Mouse (Mus musculus): ENCODE results near the gene Atg2a. TPM values are rescaled to one million over a fixed set of nuclear protein-coding genes. Genes with fewer than 3 reads are reported as not detected.

Gene Atg2a
- total and polyA plus RNA-seq, 2 experiments from 2014 or later: 5.6 to 24.5 TPM

- 40% methylated on average over 2 of the region's 2 CpGs for WGBS
- no peaks in the 10 kb centered on the region for H3K9me3 ChIP-seq (replicated peaks; ENCODE audit: control insufficient read depth, low read length)
- H3K4me3 ChIP-seq (ENCODE audit: low read depth, low read length): no peak within 1 kb of the TSS
- no peak within 1 kb of the TSS for H3K4me2 ChIP-seq (ENCODE audit: low read depth, low read length)
- no peak within 1 kb of the TSS for H3K27ac ChIP-seq (ENCODE audit: low read depth)
- DNase-seq (ENCODE audit: low spot score) (no peak), ATAC-seq (ENCODE audit: insufficient read depth, low read depth) (no peak)
- no peak for TF ChIP-seq EP300 (IDR thresholded peaks at IDR 0.05; ENCODE audit: low read depth)
- no peak for TF ChIP-seq CTCF (IDR thresholded peaks at IDR 0.05; ENCODE audit: low read depth)
- H3K36me3 ChIP-seq (replicated peaks; ENCODE audit: control insufficient read depth, insufficient read depth, low read length): peaks cover 35% of the 10 kb centered on the region
- H3K4me1 ChIP-seq (ENCODE audit: control insufficient read depth, insufficient read depth): no peaks in the 10 kb centered on the region
- H3K9ac ChIP-seq (replicated peaks; ENCODE audit: low read depth, low read length): no peak within 1 kb of the TSS
- H3K27me3 ChIP-seq (ENCODE audit: control insufficient read depth, insufficient read depth, low read length): no peaks in the 10 kb centered on the region
These were observed 15.3 kb upstream of the Atg2a start, which contains the start of gene Gpha2 for GRCm38 (mm10) chr19:6226135-6226534. Gene Gpha2, plus strand, starts transcription at chr19:6226380.

- Histone ChIP-seq H3K27me3 (ENCODE audit: control insufficient read depth, insufficient read depth, low read length) (no peaks in the 10 kb centered on the region), H3K4me3 (ENCODE audit: low read depth, low read length) (no peak overlapping the region), H3K9ac (replicated peaks; ENCODE audit: low read depth, low read length) (no peak overlapping the region), H3K9me3 (replicated peaks; ENCODE audit: control insufficient read depth, low read length) (no peaks in the 10 kb centered on the region), H3K4me1 (ENCODE audit: control insufficient read depth, insufficient read depth) (no peaks in the 10 kb centered on the region), H3K27ac (ENCODE audit: low read depth) (no peak overlapping the region), H3K4me2 (ENCODE audit: low read depth, low read length) (no peak overlapping the region), H3K36me3 (replicated peaks; ENCODE audit: control insufficient read depth, insufficient read depth, low read length) (peaks cover 42% of the 10 kb centered on the region)
- ATAC-seq (ENCODE audit: insufficient read depth, low read depth) (no peak), DNase-seq (ENCODE audit: low spot score) (no peak)
- 88% methylated on average over 14 of the region's 14 CpGs for WGBS
- no peak for TF ChIP-seq CTCF (IDR thresholded peaks at IDR 0.05; ENCODE audit: low read depth)
- TF ChIP-seq EP300 (IDR thresholded peaks at IDR 0.05; ENCODE audit: low read depth): no peak
These were observed 14.7 kb upstream of the Atg2a start for GRCm38 (mm10) chr19:6226763-6227162.

- no peak overlapping the region for H3K27ac ChIP-seq (ENCODE audit: low read depth)
- peaks cover 53% of the 10 kb centered on the region for H3K36me3 ChIP-seq (replicated peaks; ENCODE audit: control insufficient read depth, insufficient read depth, low read length)
- no peaks in the 10 kb centered on the region for H3K27me3 ChIP-seq (ENCODE audit: control insufficient read depth, insufficient read depth, low read length)
- H3K4me1 ChIP-seq (ENCODE audit: control insufficient read depth, insufficient read depth): no peaks in the 10 kb centered on the region
- H3K9me3 ChIP-seq (replicated peaks; ENCODE audit: control insufficient read depth, low read length): no peaks in the 10 kb centered on the region
- H3K9ac ChIP-seq (replicated peaks; ENCODE audit: low read depth, low read length): no peak overlapping the region
- WGBS: 98% methylated on average over 4 of the region's 4 CpGs
- DNase-seq (ENCODE audit: low spot score) (no peak), ATAC-seq (ENCODE audit: insufficient read depth, low read depth) (no peak)
- TF ChIP-seq CTCF (IDR thresholded peaks at IDR 0.05; ENCODE audit: low read depth) (no peak), EP300 (IDR thresholded peaks at IDR 0.05; ENCODE audit: low read depth) (no peak)
- H3K4me2 ChIP-seq (ENCODE audit: low read depth, low read length): no peak overlapping the region
- no peak overlapping the region for H3K4me3 ChIP-seq (ENCODE audit: low read depth, low read length)
These were observed 13.6 kb upstream of the Atg2a start for GRCm38 (mm10) chr19:6227864-6228263.

- TF ChIP-seq CTCF (IDR thresholded peaks at IDR 0.05; ENCODE audit: low read depth): no peak
- no peak for TF ChIP-seq EP300 (IDR thresholded peaks at IDR 0.05; ENCODE audit: low read depth)
These were observed 11.1 kb upstream of the Atg2a start for GRCm38 (mm10) chr19:6230411-6230810.

GRCm38 (mm10) chr19:6231036-6231435, 10.4 kb upstream of the Atg2a start:
- no peak for TF ChIP-seq CTCF (IDR thresholded peaks at IDR 0.05; ENCODE audit: low read depth)
- TF ChIP-seq EP300 (IDR thresholded peaks at IDR 0.05; ENCODE audit: low read depth): no peak
- no peak for DNase-seq (ENCODE audit: low spot score)
- no peak overlapping the region for H3K4me3 ChIP-seq (ENCODE audit: low read depth, low read length)
- no peak for ATAC-seq (ENCODE audit: insufficient read depth, low read depth)
- 92% methylated on average over 2 of the region's 2 CpGs for WGBS
- no peaks in the 10 kb centered on the region for H3K27me3 ChIP-seq (ENCODE audit: control insufficient read depth, insufficient read depth, low read length)
- H3K9ac ChIP-seq (replicated peaks; ENCODE audit: low read depth, low read length): no peak overlapping the region
- H3K36me3 ChIP-seq (replicated peaks; ENCODE audit: control insufficient read depth, insufficient read depth, low read length): peaks cover 62% of the 10 kb centered on the region
- H3K27ac ChIP-seq (ENCODE audit: low read depth): no peak overlapping the region
- no peaks in the 10 kb centered on the region for H3K9me3 ChIP-seq (replicated peaks; ENCODE audit: control insufficient read depth, low read length)
- H3K4me1 ChIP-seq (ENCODE audit: control insufficient read depth, insufficient read depth): peaks cover 11% of the 10 kb centered on the region
- H3K4me2 ChIP-seq (ENCODE audit: low read depth, low read length): no peak overlapping the region

More at GRCm38 (mm10) chr19:6230411-6230810, 11.1 kb upstream of the Atg2a start:
- H3K27me3 ChIP-seq (ENCODE audit: control insufficient read depth, insufficient read depth, low read length): no peaks in the 10 kb centered on the region
- H3K4me1 ChIP-seq (ENCODE audit: control insufficient read depth, insufficient read depth): peaks cover 11% of the 10 kb centered on the region
- peaks cover 62% of the 10 kb centered on the region for H3K36me3 ChIP-seq (replicated peaks; ENCODE audit: control insufficient read depth, insufficient read depth, low read length)
- H3K4me3 ChIP-seq (ENCODE audit: low read depth, low read length): no peak overlapping the region
- no peak overlapping the region for H3K4me2 ChIP-seq (ENCODE audit: low read depth, low read length)
- no peaks in the 10 kb centered on the region for H3K9me3 ChIP-seq (replicated peaks; ENCODE audit: control insufficient read depth, low read length)
- ATAC-seq (ENCODE audit: insufficient read depth, low read depth) (no peak), DNase-seq (ENCODE audit: low spot score) (no peak)
- WGBS: 81% methylated on average over 4 of the region's 4 CpGs
- no peak overlapping the region for H3K9ac ChIP-seq (replicated peaks; ENCODE audit: low read depth, low read length)
- H3K27ac ChIP-seq (ENCODE audit: low read depth): no peak overlapping the region

GRCm38 (mm10) chr19:6233647-6234046, 7.8 kb upstream of the Atg2a start:
- WGBS: 82% methylated on average over 16 of the region's 16 CpGs
- peaks cover 11% of the 10 kb centered on the region for H3K4me1 ChIP-seq (ENCODE audit: control insufficient read depth, insufficient read depth)
- no peaks in the 10 kb centered on the region for H3K9me3 ChIP-seq (replicated peaks; ENCODE audit: control insufficient read depth, low read length)
- H3K27ac ChIP-seq (ENCODE audit: low read depth): no peak overlapping the region
- H3K9ac ChIP-seq (replicated peaks; ENCODE audit: low read depth, low read length): no peak overlapping the region
- H3K36me3 ChIP-seq (replicated peaks; ENCODE audit: control insufficient read depth, insufficient read depth, low read length): peaks cover 45% of the 10 kb centered on the region
- TF ChIP-seq CTCF (IDR thresholded peaks at IDR 0.05; ENCODE audit: low read depth): no peak
- TF ChIP-seq EP300 (IDR thresholded peaks at IDR 0.05; ENCODE audit: low read depth): no peak
- H3K27me3 ChIP-seq (ENCODE audit: control insufficient read depth, insufficient read depth, low read length): no peaks in the 10 kb centered on the region
- DNase-seq (ENCODE audit: low spot score): no peak
- H3K4me3 ChIP-seq (ENCODE audit: low read depth, low read length): no peak overlapping the region
- H3K4me2 ChIP-seq (ENCODE audit: low read depth, low read length): no peak overlapping the region
- no peak for ATAC-seq (ENCODE audit: insufficient read depth, low read depth)

Measured in heart, postnatal 0 days (tissue).